Mouse (Mus musculus) limb, embryonic 12.5 days (tissue): ENCODE results near the gene Mmp9. TPM values are rescaled to one million over a fixed set of nuclear protein-coding genes. Genes with fewer than 3 reads are reported as not detected.

Source experiments
- ATAC-seq: fragments of 200-750 bp; cut with Nextera tagmentation; 2 replicates; pipeline ENCODE4 v1.8.0; 2017; ENCODE audit warnings: low read depth, moderate TSS enrichment; ENCODE audit not compliant: insufficient number of reproducible peaks, insufficient read depth, low FRiP score, low TSS enrichment
- H3K27ac ChIP-seq: fragments of 300-500 bp; sonication (generic); 2 replicates; pipeline ENCODE4 v1.5.1; 2016; ENCODE audit warnings: mild to moderate bottlenecking, moderate library complexity
- H3K27me3 ChIP-seq: fragments of 300-500 bp; sonication (generic); 2 replicates; pipeline ENCODE4 v1.6.1; 2016; ENCODE audit warnings: mild to moderate bottlenecking, moderate library complexity
- H3K36me3 ChIP-seq: fragments of 300-500 bp; sonication (generic); 2 replicates; pipeline ENCODE4 v1.6.1; 2016; ENCODE audit warnings: mild to moderate bottlenecking, moderate library complexity
- H3K4me1 ChIP-seq: fragments of 300-500 bp; sonication (generic); replicated peaks from 2 replicates; pipeline ENCODE4 v1.6.1; 2016
- H3K4me2 ChIP-seq: fragments of 300-500 bp; sonication (generic); 2 replicates; pipeline ENCODE4 v1.6.1; 2016; ENCODE audit warnings: mild to moderate bottlenecking, moderate library complexity
- H3K4me3 ChIP-seq: fragments of 300-500 bp; sonication (generic); replicated peaks from 2 replicates; pipeline ENCODE4 v1.5.1; 2016; ENCODE audit warnings: mild to moderate bottlenecking
- H3K9ac ChIP-seq: fragments of 300-500 bp; sonication (generic); replicated peaks from 2 replicates; pipeline ENCODE4 v1.6.1; 2016; ENCODE audit warnings: mild to moderate bottlenecking, moderate library complexity
- H3K9me3 ChIP-seq: fragments of 300-500 bp; sonication (generic); 2 replicates; pipeline ENCODE4 v1.6.1; 2016; ENCODE audit warnings: mild to moderate bottlenecking, moderate library complexity
- WGBS: fragments of 180-500 bp; shearing (Covaris S2); methylation state at CpG from one replicate; pipeline ENCODE4 v1.1.7; 2016; 5-methylcytosine and 5-hydroxymethylcytosine counted together
- polyA plus RNA-seq: library from polyadenylated mRNA; unstranded; fragments of >200 nt; fragmentation: Nextera tagmentation; extraction: Ambion mirVana; gene quantifications from 2 replicates; pipeline ENCODE4 v1.2.1, GENCODE M21; 2016

Mmp9 gene
- polyA plus RNA-seq, 1 experiment from 2014 or later = 1.9 TPM

DNA sequence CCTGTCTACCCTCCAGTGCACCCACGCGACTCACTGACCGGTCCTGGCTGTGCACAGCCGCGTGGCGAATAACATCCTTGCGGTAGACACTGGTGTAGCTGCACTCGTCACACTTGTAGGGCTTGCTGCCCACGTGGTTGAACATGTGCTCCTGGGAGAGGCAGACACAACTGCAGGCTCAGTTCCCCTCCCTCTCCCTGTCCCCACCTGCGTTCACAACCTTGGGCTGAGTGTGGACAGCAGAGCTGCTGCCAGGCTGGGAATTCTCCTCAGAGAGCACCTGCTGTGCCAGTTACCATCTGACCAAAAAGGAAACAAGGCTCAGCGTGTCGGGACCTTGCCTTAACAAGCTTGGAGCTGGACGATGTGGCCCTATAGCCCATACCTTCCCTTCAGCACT, 39.2 kb upstream of the Mmp9 start:
- H3K9ac ChIP-seq = no peak overlapping the region
- no peak for ATAC-seq
- H3K36me3 ChIP-seq = peaks cover 100% of the 10 kb centered on the region
- no peak overlapping the region for H3K27ac ChIP-seq
- no peak overlapping the region for H3K4me2 ChIP-seq
- WGBS = 91% methylated on average over 13 of the region's 13 CpGs
- H3K4me3 ChIP-seq = no peak overlapping the region
- H3K4me1 ChIP-seq = no peaks in the 10 kb centered on the region
- H3K27me3 ChIP-seq = no peaks in the 10 kb centered on the region
- peaks cover 5% of the 10 kb centered on the region for H3K9me3 ChIP-seq

DNA sequence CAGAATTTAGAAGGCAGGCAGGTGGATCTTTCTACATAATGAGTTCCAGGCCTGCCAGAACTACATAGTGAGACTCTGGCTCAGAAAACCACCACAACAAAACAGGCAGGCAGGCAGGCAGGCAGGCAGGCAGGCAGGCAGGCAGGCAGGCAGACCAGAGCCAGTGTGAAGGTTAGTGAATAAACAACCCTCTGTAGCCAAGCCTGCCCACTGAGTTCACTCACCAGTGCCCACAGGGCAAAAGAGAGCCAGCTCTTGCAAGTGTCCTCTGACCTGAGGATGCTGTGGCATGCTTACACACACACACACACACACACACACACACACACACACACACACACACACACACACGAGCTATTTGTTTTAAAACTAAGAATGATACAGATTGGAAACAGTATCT, 37.1 kb upstream of the Mmp9 start:
- no peak overlapping the region for H3K4me3 ChIP-seq
- no peak for ATAC-seq
- WGBS = 67% methylated on average over 1 of the region's 1 CpGs

DNA sequence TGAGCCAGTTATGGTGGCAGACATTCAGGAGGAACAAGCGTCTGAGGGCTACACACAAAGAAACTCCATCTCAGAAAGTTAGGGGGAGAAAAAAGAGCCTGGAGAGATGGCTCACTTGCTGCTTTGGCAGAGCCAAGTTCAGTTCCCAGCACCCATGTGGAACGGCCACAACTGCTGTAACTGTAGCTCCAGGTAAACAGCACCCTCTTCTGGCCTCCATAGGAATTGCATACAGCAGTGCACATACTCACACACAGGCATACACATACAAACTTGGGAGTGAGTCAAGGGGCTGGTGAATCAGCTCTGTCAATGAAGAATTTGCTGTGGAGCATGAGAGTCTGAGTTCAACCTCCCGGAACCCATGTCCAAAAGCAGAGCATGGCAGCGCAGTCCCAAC, 34.5 kb upstream of the Mmp9 start:
- H3K27ac ChIP-seq = no peak overlapping the region
- H3K4me1 ChIP-seq = peaks cover 13% of the 10 kb centered on the region
- no peak for ATAC-seq
- over 99% methylated on average over 4 of the region's 4 CpGs for WGBS
- H3K27me3 ChIP-seq = no peaks in the 10 kb centered on the region
- peaks cover 15% of the 10 kb centered on the region for H3K9me3 ChIP-seq
- H3K4me2 ChIP-seq = no peak overlapping the region
- no peak overlapping the region for H3K9ac ChIP-seq
- H3K4me3 ChIP-seq = no peak overlapping the region
- peaks cover 82% of the 10 kb centered on the region for H3K36me3 ChIP-seq

More for the DNA sequence above, 37.1 kb upstream of the Mmp9 start:
- Histone ChIP-seq H3K4me1 (no peaks in the 10 kb centered on the region), H3K4me2 (no peak overlapping the region), H3K9me3 (peaks cover 15% of the 10 kb centered on the region), H3K27ac (no peak overlapping the region), H3K9ac (no peak overlapping the region), H3K27me3 (no peaks in the 10 kb centered on the region), H3K36me3 (peaks cover 100% of the 10 kb centered on the region)

DNA sequence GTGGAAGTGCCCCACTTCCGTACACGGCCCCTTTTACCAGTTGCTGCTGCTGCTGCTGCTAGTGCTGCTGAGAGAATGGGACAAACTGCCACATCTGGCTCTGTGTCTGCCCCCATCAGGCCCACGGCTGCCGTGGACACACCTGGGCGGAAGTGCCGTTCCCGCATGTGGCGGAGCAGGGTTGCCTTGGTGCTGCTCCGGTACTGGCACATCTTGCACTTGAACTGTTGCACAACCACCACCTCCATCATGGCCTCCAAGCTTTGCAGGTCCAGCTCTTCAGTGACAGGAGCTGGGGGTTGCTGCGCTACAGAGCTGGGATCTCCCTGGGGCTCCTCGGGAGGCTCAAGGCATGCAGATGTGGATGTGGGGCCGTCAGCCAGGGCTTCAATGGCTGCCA, 33.1 kb upstream of the Mmp9 start:
- no peak overlapping the region for H3K27ac ChIP-seq
- H3K27me3 ChIP-seq = no peaks in the 10 kb centered on the region
- no peak for ATAC-seq
- no peak overlapping the region for H3K9ac ChIP-seq
- no peak overlapping the region for H3K4me3 ChIP-seq
- H3K4me1 ChIP-seq = peaks cover 19% of the 10 kb centered on the region
- H3K9me3 ChIP-seq = peaks cover 15% of the 10 kb centered on the region
- WGBS = 95% methylated on average over 12 of the region's 12 CpGs
- peaks cover 68% of the 10 kb centered on the region for H3K36me3 ChIP-seq
- no peak overlapping the region for H3K4me2 ChIP-seq

DNA sequence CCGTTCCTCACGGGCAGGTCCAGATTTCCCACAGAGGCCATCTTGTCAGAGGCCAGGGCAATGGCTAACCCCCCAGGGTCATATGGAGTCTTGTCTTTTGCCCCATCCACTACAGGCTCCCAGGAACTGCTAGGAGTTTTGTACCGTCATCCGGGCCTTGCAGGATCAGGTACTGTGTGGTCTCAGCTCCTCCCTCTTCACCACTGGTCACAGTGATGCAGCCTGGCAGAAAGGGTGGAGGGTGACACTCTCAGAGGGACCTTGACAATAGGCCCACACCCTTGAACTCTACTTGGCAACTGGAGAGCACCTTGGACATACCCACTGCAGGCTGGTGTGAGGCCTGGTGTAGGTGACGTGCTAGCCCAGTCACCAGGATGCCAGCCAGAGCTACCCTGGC, 32.6 kb upstream of the Mmp9 start:
- H3K4me1 ChIP-seq = peaks cover 20% of the 10 kb centered on the region
- no peak overlapping the region for H3K4me2 ChIP-seq
- 94% methylated on average over 5 of the region's 5 CpGs for WGBS
- H3K9me3 ChIP-seq = peaks cover 15% of the 10 kb centered on the region
- peaks cover 63% of the 10 kb centered on the region for H3K36me3 ChIP-seq
- no peak for ATAC-seq
- H3K27me3 ChIP-seq = no peaks in the 10 kb centered on the region
- H3K27ac ChIP-seq = no peak overlapping the region
- H3K9ac ChIP-seq = no peak overlapping the region
- no peak overlapping the region for H3K4me3 ChIP-seq

DNA sequence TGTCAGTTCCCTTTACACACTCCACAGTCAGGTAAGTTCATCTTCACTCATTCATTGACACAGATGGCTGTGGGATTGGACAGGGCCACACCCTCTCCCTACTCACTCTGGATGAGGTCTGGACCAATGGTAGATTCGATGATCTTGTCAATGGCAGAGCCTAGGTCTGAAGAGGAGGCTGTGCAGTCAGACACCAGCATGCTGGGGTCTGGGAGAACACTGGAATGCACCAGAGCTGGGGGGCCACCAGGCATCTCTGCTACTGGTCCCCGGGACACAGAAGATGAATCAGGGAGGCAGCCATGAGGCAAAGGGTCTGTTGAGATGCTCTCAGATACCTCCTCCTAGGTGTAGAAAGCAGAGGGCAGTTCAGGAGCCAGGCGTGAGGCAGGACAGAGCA, 31.5 kb upstream of the Mmp9 start:
- H3K4me3 ChIP-seq = no peak overlapping the region
- peaks cover 15% of the 10 kb centered on the region for H3K9me3 ChIP-seq
- H3K9ac ChIP-seq = 0 out of 2 replicates have a peak overlapping the region, but pooled peaks have one; percentile 90
- no peak for ATAC-seq
- peaks cover 20% of the 10 kb centered on the region for H3K4me1 ChIP-seq
- H3K4me2 ChIP-seq = peak overlapping the region; percentile 93; the same call in 1 of the 2 replicates
- H3K27ac ChIP-seq = no peak overlapping the region
- peaks cover 52% of the 10 kb centered on the region for H3K36me3 ChIP-seq
- WGBS = 93% methylated on average over 3 of the region's 3 CpGs
- no peaks in the 10 kb centered on the region for H3K27me3 ChIP-seq

DNA sequence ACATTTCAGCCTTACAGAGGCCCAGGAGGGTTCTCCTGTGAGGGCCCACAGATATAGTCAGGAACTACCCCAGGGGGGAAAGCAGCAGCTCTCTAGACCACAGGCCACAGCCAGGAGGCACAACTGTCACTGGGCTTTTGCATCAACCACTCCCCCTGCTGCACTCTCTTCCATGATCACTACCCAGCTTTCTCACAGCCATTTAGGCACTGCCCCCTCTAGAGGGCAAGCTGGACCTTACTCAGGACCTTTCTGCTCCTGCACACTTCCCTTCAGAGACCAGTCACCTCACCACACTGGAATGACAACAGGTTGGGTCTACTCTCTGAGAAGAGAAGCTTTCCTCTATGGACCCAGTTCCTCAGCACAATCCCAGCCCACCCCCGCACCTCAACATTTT, 31.0 kb upstream of the Mmp9 start:
- Histone ChIP-seq H3K9me3 (peaks cover 15% of the 10 kb centered on the region), H3K4me3 (peak overlapping the region; percentile 82), H3K27me3 (no peaks in the 10 kb centered on the region), H3K9ac (0 out of 2 replicates have a peak overlapping the region, but pooled peaks have one; percentile 90), H3K27ac (no peak overlapping the region), H3K4me2 (peak overlapping the region; percentile 93), H3K4me1 (peaks cover 20% of the 10 kb centered on the region), H3K36me3 (peaks cover 48% of the 10 kb centered on the region)
- 81% methylated on average over 1 of the region's 1 CpGs for WGBS
- no peak for ATAC-seq

DNA sequence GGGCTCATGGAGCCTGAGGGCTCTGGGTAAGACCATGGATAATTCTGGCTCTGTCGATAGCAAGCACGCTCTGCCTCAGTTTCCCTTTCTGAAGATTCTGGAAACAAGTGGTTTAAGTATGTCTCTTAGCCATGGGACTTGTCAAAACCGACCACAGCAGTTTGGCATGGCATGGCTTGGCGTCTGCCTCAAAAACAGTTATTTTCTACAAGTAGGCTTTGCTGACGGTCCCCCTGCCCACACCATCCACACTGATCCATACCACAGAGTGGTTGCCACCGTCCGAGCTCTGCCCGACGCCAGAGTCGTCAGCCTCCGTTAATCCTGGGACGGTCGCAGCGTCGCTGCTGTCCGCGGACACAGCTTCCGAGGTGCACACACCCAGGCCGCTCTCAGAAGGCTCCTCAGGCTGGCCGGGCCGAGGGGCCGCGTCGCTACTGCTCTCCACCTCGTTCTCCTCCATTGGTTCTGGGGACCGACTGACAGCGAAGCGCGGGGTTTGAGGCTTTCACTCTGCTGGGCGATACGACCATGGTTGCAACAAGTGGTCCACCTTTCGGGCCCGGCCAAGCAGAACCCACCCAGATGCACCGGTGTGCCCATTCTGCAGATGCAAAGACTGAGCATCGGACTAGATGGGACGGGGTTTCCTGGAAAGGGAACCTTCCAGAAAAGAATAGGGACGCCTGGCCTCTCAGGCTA, 30.1 kb upstream of the Mmp9 start:
- Histone ChIP-seq H3K4me1 (peaks cover 20% of the 10 kb centered on the region), H3K27ac (peak overlapping the region; percentile 98), H3K36me3 (peaks cover 38% of the 10 kb centered on the region), H3K9me3 (peaks cover 15% of the 10 kb centered on the region), H3K9ac (peak overlapping the region; percentile 90), H3K4me3 (peak overlapping the region; percentile 82), H3K4me2 (peak overlapping the region; percentile 93), H3K27me3 (no peaks in the 10 kb centered on the region)
- WGBS = 7% methylated on average over 37 of the region's 37 CpGs
- peak; percentile 2; the same call in 1 of the 2 replicates for ATAC-seq

DNA sequence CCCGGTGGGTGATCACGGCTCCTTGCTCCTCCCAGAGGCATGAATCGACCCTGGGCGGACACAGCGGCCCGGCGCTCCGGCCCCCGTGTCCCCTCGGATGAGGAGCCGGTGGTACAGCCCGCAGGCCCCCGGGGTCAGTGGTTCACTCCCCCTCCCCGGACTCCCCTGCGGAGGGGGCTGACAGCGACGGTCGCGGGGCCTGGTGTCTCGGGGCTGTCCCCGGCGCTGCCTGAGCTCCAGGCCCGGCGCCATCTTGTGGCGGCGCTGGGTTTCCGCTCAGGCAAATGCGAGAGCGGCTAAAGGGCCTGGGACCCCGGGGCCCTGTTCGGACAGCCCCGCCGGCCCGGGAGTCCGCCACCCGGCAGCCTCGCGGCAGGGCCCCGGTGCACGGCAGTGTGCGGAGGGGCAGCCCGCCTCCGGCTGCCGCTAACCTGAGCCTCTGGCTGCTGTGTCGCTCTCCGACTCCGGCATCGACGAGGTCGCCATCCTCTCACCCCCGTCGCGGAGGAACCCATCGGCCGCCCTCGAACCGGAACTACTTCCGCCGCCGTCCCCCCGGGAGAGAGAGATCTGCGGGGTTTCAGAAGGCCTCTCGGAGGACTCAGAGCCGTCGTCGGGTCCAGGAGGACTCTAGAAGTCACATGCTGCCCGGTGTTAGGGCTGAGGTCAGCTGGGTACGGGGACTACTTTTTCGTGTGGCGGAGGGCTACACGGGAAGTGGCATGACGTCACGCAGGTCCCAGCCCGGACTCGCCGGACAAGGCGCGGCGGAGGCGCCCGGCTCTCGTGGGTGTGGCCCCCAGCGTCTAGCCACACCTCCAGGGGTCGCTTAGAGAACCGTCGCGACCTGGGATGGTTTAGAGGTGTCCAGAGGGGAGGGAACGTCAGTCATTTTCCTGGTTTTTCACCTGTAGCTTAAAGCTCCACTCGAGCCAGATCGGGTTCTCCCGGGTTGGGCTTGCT, 29.2 kb upstream of the Mmp9 start, which contains the start of gene Zfp335:
Zfp335 (minus strand) TSS at position 672 of the 963 bp plus-strand sequence.
- peaks cover 29% of the 10 kb centered on the region for H3K36me3 ChIP-seq
- H3K4me2 ChIP-seq = peak within 1 kb of the TSS; percentile 93
- peak within 1 kb of the TSS; percentile 90 for H3K9ac ChIP-seq
- H3K4me1 ChIP-seq = peaks cover 20% of the 10 kb centered on the region
- H3K4me3 ChIP-seq = peak within 1 kb of the TSS; percentile 82
- WGBS = under 1% methylated on average over 90 of the region's 91 CpGs
- H3K27me3 ChIP-seq = no peaks in the 10 kb centered on the region
- H3K27ac ChIP-seq = peak within 1 kb of the TSS; percentile 98
- peaks cover 10% of the 10 kb centered on the region for H3K9me3 ChIP-seq
- ATAC-seq = peak; percentile 81

DNA sequence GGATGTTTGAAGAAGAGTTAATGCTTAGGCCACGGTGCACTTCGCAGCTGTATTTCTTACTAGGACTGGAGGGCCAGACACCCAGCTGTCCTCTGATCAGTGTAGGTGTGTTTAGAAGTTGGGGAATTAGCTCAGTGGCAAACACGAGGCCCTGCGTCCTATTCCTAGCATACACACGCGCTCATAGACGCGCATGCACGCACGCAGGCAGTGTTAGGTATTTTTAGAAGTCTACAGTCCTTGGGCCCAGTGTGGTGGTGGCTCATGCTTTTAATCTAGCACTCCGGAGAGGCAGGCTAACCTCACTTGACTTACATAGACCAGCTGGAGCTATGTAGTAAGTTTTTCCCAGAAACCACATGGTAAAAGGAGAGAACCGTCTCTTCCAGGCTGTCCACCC, 28.4 kb upstream of the Mmp9 start:
- H3K9ac ChIP-seq = peak overlapping the region; percentile 90
- H3K4me1 ChIP-seq = peaks cover 25% of the 10 kb centered on the region
- 0 out of 2 replicates have a peak, but pooled peaks cover 4% of the 10 kb centered on the region for H3K9me3 ChIP-seq
- peaks cover 22% of the 10 kb centered on the region for H3K36me3 ChIP-seq
- peak overlapping the region; percentile 98 for H3K27ac ChIP-seq
- 19% methylated on average over 12 of the region's 12 CpGs for WGBS
- no peaks in the 10 kb centered on the region for H3K27me3 ChIP-seq
- peak overlapping the region; percentile 82 for H3K4me3 ChIP-seq
- 0 out of 2 replicates have a peak, but pooled peaks have one; percentile 11 for ATAC-seq
- peak overlapping the region; percentile 93 for H3K4me2 ChIP-seq
